Mouse (Mus musculus) liver, embryonic 13.5 days (tissue): ENCODE results near the gene Pnlip. TPM values are rescaled to one million over a fixed set of nuclear protein-coding genes. Genes with fewer than 3 reads are reported as not detected.

Experiments used
- ATAC-seq: fragments of 200-750 bp; cut with Nextera tagmentation; 2 replicates; pipeline ENCODE4 v1.8.0; 2017; ENCODE audit warnings: low read depth, mild to moderate bottlenecking, moderate number of reproducible peaks, moderate library complexity
- DNase-seq: peaks from one replicate; pipeline ENCODE4 v3.0.0; 2022
- H3K27ac ChIP-seq: fragments of 300-500 bp; sonication (generic); 2 replicates; pipeline ENCODE4 v1.5.1; 2015; ENCODE audit warnings: moderate library complexity, mild to moderate bottlenecking, inconsistent platforms
- H3K27me3 ChIP-seq: fragments of 300-500 bp; sonication (generic); 2 replicates; pipeline ENCODE4 v1.6.1; 2015; ENCODE audit warnings: mild to moderate bottlenecking, inconsistent platforms
- H3K36me3 ChIP-seq: fragments of 300-500 bp; sonication (generic); 2 replicates; pipeline ENCODE4 v1.6.1; 2015; ENCODE audit warnings: mild to moderate bottlenecking, inconsistent platforms
- H3K4me1 ChIP-seq: fragments of 300-500 bp; sonication (generic); replicated peaks from 2 replicates; pipeline ENCODE4 v1.6.1; 2015; ENCODE audit warnings: inconsistent platforms
- H3K4me2 ChIP-seq: fragments of 300-500 bp; sonication (generic); 2 replicates; pipeline ENCODE4 v1.6.1; 2015; ENCODE audit warnings: inconsistent platforms, mild to moderate bottlenecking, moderate library complexity
- H3K4me3 ChIP-seq: fragments of 300-500 bp; sonication (generic); replicated peaks from 2 replicates; pipeline ENCODE4 v1.5.1; 2015; ENCODE audit warnings: mild to moderate bottlenecking, inconsistent platforms
- H3K9ac ChIP-seq: fragments of 300-500 bp; sonication (generic); 2 replicates; pipeline ENCODE4 v1.6.1; 2015; ENCODE audit warnings: mild to moderate bottlenecking, inconsistent platforms
- H3K9me3 ChIP-seq: fragments of 300-500 bp; sonication (generic); replicated peaks from 2 replicates; pipeline ENCODE4 v1.6.1; 2016; ENCODE audit warnings: inconsistent platforms
- WGBS: fragments of 180-500 bp; shearing (Covaris S2); methylation state at CpG from one replicate; pipeline ENCODE4 v1.1.7; 2015; ENCODE audit not compliant: insufficient replicate concordance; 5-methylcytosine and 5-hydroxymethylcytosine counted together
- polyA plus RNA-seq: library from polyadenylated mRNA; unstranded; fragments of >200 nt; fragmentation: Nextera tagmentation; extraction: Ambion mirVana; gene quantifications from 2 replicates; pipeline ENCODE4 v1.2.1, GENCODE M21; 2015

The Pnlip gene
- not detected in 2 replicates for polyA plus RNA-seq

GRCm38 (mm10) chr19:58652198-58652597 lies at the start of gene Pnlip:
Gene Pnlip (plus strand): TSS chr19:58652498.
- Histone ChIP-seq H3K27ac (no peak within 1 kb of the TSS), H3K27me3 (no peaks in the 10 kb centered on the region), H3K9me3 (no peaks in the 10 kb centered on the region), H3K4me3 (no peak within 1 kb of the TSS), H3K36me3 (no peaks in the 10 kb centered on the region), H3K9ac (no peak within 1 kb of the TSS), H3K4me1 (no peaks in the 10 kb centered on the region), H3K4me2 (no peak within 1 kb of the TSS)
- DNase-seq, result no peak
- 60% methylated on average over 5 of the region's 5 CpGs for WGBS
- ATAC-seq, result no peak

DNA sequence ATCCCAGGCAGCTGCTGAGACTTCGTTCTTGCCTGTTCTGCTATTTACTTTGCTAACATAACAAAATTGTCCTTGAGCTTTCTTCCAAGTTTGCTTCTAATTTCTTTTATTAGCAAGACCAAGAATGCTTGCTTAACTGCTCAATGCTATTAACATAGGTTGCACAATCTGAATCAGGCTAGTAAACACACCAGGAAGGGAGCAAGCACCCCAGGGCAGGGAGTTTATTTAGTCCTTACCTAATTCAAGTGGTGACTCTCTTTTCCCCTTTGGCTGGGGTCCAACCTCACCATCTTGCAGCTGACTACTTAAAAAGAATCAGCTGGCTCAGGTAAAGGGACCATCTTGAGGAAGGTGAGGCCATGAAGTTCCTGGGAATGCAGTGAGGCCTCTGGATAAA lies 42.6 kb upstream of the Pnlip start:
- no peaks in the 10 kb centered on the region for H3K36me3 ChIP-seq
- no peak overlapping the region for H3K27ac ChIP-seq
- ATAC-seq (no peak), DNase-seq (no peak)
- no peaks in the 10 kb centered on the region for H3K27me3 ChIP-seq
- no peak overlapping the region for H3K9ac ChIP-seq
- 29% methylated on average over 1 of the region's 1 CpGs for WGBS
- no peaks in the 10 kb centered on the region for H3K4me1 ChIP-seq
- H3K4me3 ChIP-seq, result no peak overlapping the region
- H3K4me2 ChIP-seq, result no peak overlapping the region
- no peaks in the 10 kb centered on the region for H3K9me3 ChIP-seq

DNA sequence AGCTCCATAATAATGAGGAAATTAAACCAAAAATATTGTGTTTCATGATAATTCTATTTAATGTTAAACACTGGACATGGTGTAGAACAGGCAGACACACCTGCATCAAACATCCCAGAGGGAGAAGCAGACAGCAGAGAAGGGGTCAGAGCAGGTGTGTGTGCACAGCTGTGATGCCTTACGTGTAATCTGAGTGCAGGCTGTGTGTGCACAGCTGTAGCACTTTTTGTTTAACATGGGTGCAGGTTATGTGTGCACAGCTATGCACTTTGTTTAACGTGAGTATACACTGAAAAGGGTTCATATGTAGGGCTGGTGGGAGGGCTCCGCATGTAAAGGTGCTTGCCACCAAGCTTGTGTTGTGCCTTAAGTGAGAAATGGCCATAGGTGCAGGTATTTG lies 39.6 kb upstream of the Pnlip start:
- ATAC-seq (no peak), DNase-seq (no peak)
- Histone ChIP-seq H3K9me3 (no peaks in the 10 kb centered on the region), H3K4me2 (no peak overlapping the region), H3K27me3 (no peaks in the 10 kb centered on the region), H3K4me1 (no peaks in the 10 kb centered on the region), H3K4me3 (no peak overlapping the region), H3K27ac (no peak overlapping the region), H3K9ac (no peak overlapping the region), H3K36me3 (no peaks in the 10 kb centered on the region)
- WGBS, result 63% methylated on average over 3 of the region's 3 CpGs

GRCm38 (mm10) chr19:58616606-58617005 lies 35.7 kb upstream of the Pnlip start:
- Histone ChIP-seq H3K9me3 (no peaks in the 10 kb centered on the region), H3K4me3 (no peak overlapping the region), H3K27me3 (no peaks in the 10 kb centered on the region), H3K4me1 (no peaks in the 10 kb centered on the region), H3K9ac (no peak overlapping the region), H3K27ac (no peak overlapping the region), H3K36me3 (no peaks in the 10 kb centered on the region), H3K4me2 (no peak overlapping the region)
- WGBS, result 59% methylated on average over 7 of the region's 7 CpGs
- ATAC-seq, result no peak
- no peak for DNase-seq

- H3K36me3 ChIP-seq, result no peaks in the 10 kb centered on the region
- no peak overlapping the region for H3K27ac ChIP-seq
- no peak for DNase-seq
- no peak overlapping the region for H3K4me3 ChIP-seq
- ATAC-seq, result no peak
- H3K9ac ChIP-seq, result no peak overlapping the region
- H3K27me3 ChIP-seq, result no peaks in the 10 kb centered on the region
- H3K9me3 ChIP-seq, result no peaks in the 10 kb centered on the region
- WGBS, result 67% methylated on average over 3 of the region's 3 CpGs
- H3K4me2 ChIP-seq, result no peak overlapping the region
- H3K4me1 ChIP-seq, result no peaks in the 10 kb centered on the region
Measured at GRCm38 (mm10) chr19:58620661-58621060, 31.6 kb upstream of the Pnlip start.

GRCm38 (mm10) chr19:58621646-58622045 lies 30.7 kb upstream of the Pnlip start:
- WGBS, result 36% methylated on average over 1 of the region's 1 CpGs
- Histone ChIP-seq H3K4me2 (no peak overlapping the region), H3K27me3 (no peaks in the 10 kb centered on the region), H3K36me3 (no peaks in the 10 kb centered on the region), H3K27ac (no peak overlapping the region), H3K4me1 (no peaks in the 10 kb centered on the region), H3K9me3 (no peaks in the 10 kb centered on the region), H3K9ac (no peak overlapping the region), H3K4me3 (no peak overlapping the region)
- DNase-seq (no peak), ATAC-seq (no peak)

DNA sequence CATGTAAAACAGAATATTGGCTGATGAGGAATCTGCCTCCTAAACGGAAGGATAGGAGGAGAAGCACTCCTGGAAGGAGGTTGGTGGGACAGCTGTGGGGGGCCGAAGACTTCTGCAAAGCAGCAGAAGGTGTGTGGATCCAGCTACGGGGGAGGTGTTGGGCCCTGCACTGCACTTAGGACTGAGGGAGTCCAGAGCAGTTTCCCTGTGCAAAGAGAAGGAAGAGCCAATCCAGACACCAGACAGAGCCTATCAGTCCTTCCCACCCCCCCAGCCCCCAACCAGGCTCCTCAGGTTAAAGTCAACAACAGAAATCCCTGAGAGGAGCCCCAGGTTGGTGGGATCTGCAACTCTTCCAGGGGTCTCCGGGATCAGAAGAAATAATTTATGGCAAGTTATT lies 27.5 kb upstream of the Pnlip start:
- H3K4me2 ChIP-seq, result no peak overlapping the region
- no peaks in the 10 kb centered on the region for H3K4me1 ChIP-seq
- DNase-seq (no peak), ATAC-seq (no peak)
- H3K36me3 ChIP-seq, result no peaks in the 10 kb centered on the region
- no peak overlapping the region for H3K27ac ChIP-seq
- no peaks in the 10 kb centered on the region for H3K9me3 ChIP-seq
- H3K9ac ChIP-seq, result no peak overlapping the region
- H3K27me3 ChIP-seq, result no peaks in the 10 kb centered on the region
- WGBS, result 66% methylated on average over 4 of the region's 4 CpGs
- H3K4me3 ChIP-seq, result no peak overlapping the region

DNA sequence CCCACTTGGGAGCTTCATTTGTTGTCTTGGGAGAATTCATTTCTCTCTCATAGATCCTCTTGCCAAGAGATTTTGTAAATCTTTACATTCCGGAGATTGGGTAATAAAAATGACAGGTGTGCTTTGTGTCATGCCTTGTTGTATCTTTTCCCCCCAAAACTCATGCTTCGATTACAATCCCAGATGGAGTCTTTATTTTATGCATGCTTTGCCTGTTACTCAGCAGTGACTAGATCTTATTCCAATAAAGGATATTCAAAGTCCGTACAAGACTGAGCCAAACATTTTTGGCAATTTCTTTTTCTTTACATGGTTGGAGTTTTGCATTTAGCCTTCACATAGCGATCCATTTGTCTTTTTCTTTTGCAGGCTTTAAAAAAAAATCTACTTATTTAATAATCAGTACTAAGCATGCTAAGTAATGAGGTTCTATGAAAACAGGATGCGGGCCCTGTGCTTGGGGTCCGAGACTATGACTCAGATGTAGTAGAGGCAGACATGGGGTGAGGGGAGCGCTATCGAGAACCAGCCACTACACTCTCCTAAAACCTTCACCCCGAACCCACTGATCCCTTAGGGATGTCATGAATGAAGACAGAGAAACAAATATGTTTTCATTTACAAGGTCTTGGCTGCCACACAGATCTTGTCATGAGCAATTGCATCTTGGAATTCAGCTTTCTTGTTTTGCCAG lies 26.9 kb upstream of the Pnlip start:
- no peaks in the 10 kb centered on the region for H3K4me1 ChIP-seq
- H3K9ac ChIP-seq, result no peak overlapping the region
- 74% methylated on average over 9 of the region's 9 CpGs for WGBS
- no peaks in the 10 kb centered on the region for H3K36me3 ChIP-seq
- H3K27me3 ChIP-seq, result no peaks in the 10 kb centered on the region
- no peak overlapping the region for H3K4me2 ChIP-seq
- no peak overlapping the region for H3K4me3 ChIP-seq
- DNase-seq (no peak), ATAC-seq (no peak)
- no peaks in the 10 kb centered on the region for H3K9me3 ChIP-seq
- H3K27ac ChIP-seq, result no peak overlapping the region

DNA sequence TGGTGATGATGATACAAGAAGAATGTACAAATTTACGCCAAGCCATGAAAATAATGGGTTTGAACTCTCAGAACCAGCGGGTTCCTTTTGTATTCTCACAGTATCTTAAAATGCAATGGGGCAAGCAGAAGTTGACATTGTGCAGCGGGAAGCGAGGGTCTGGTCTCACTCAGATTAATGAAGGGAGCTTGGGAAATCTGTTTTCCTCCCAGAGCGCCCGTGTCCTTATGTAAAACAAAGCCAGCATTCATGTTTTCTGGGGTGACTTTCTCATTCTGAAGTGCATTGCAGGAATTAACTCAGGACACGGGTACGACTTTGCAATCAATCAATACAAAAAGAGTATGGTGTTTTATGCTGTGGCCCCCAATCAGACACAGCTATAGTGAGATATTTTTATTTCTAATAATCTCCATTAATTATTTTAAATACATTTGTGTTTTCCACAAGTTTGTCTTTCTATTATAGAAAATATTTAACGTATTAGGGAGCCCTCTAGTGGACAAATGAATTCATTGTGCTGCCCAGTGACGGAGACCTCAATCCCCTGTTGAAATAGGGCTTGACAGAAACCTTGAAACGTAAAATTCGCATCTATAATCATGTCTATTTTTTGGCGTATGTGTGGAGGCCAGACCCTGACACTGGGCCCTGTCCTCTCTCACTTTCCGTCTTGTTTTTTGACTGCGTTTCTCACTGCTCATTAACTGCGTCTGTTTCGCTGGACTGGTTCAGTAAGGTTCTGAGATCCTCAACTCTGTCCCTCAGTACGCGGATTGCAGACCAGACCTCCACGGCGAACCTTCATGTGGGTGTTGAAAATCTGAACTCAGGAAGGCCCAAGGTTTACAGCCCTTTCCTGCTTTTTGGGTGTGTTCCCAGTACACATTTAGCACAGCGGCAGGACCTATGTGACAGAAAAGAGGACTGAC lies 24.6 kb upstream of the Pnlip start:
- WGBS, result 43% methylated on average over 22 of the region's 22 CpGs
- Histone ChIP-seq H3K9me3 (no peaks in the 10 kb centered on the region), H3K4me2 (no peak overlapping the region), H3K9ac (no peak overlapping the region), H3K27ac (no peak overlapping the region), H3K36me3 (no peaks in the 10 kb centered on the region), H3K27me3 (no peaks in the 10 kb centered on the region), H3K4me1 (no peaks in the 10 kb centered on the region), H3K4me3 (no peak overlapping the region)
- DNase-seq, result no peak
- ATAC-seq, result no peak

GRCm38 (mm10) chr19:58629351-58629773 lies 22.9 kb upstream of the Pnlip start:
- H3K27me3 ChIP-seq, result no peaks in the 10 kb centered on the region
- no peaks in the 10 kb centered on the region for H3K4me1 ChIP-seq
- H3K27ac ChIP-seq, result no peak overlapping the region
- no peaks in the 10 kb centered on the region for H3K36me3 ChIP-seq
- no peak overlapping the region for H3K4me3 ChIP-seq
- 59% methylated on average over 3 of the region's 3 CpGs for whole genome bisulfite sequencing
- H3K9me3 ChIP-seq, result no peaks in the 10 kb centered on the region
- no peak for ATAC-seq
- H3K4me2 ChIP-seq, result no peak overlapping the region
- DNase-seq, result no peak
- no peak overlapping the region for H3K9ac ChIP-seq

- WGBS, result 57% methylated on average over 5 of the region's 5 CpGs
- Histone ChIP-seq H3K9me3 (no peaks in the 10 kb centered on the region), H3K9ac (no peak overlapping the region), H3K36me3 (no peaks in the 10 kb centered on the region), H3K4me2 (no peak overlapping the region), H3K4me1 (no peaks in the 10 kb centered on the region), H3K4me3 (no peak overlapping the region), H3K27me3 (no peaks in the 10 kb centered on the region), H3K27ac (no peak overlapping the region)
- DNase-seq, result no peak
- no peak for ATAC-seq
Measured at GRCm38 (mm10) chr19:58650036-58650435, 2.3 kb upstream of the Pnlip start.
